Mouse (Mus musculus) hindbrain, embryonic 10.5 days (tissue): Measurements from ENCODE around the gene Scai. TPM values are rescaled to one million over a fixed set of nuclear protein-coding genes. Genes with fewer than 3 reads are reported as not detected.
"Not testable (repeated sequence)": the region's sequence is repeated elsewhere in the genome, so short reads cannot be mapped to it uniquely, and the experiment has no call there.

ENCODE experiments used
- DNase-seq: peaks from one replicate; pipeline ENCODE4 v3.0.0-alpha.2; 2017; ENCODE audit warnings: low spot score
- H3K27ac ChIP-seq: fragments of 300-500 bp; sonication (generic); 2 replicates; pipeline ENCODE4 v1.5.1; 2016; ENCODE audit warnings: mild to moderate bottlenecking, moderate library complexity
- H3K27me3 ChIP-seq: fragments of 300-500 bp; sonication (generic); 2 replicates; pipeline ENCODE4 v1.6.1; 2016; ENCODE audit warnings: mild to moderate bottlenecking; ENCODE audit not compliant: poor library complexity, insufficient read depth, severe bottlenecking
- H3K36me3 ChIP-seq: fragments of 300-500 bp; sonication (generic); 2 replicates; pipeline ENCODE4 v1.6.1; 2016; ENCODE audit warnings: mild to moderate bottlenecking, moderate library complexity
- H3K4me1 ChIP-seq: fragments of 300-500 bp; sonication (generic); replicated peaks from 2 replicates; pipeline ENCODE4 v1.6.1; 2016; ENCODE audit warnings: mild to moderate bottlenecking
- H3K4me3 ChIP-seq: fragments of 300-500 bp; sonication (generic); 2 replicates; pipeline ENCODE4 v1.5.1; 2016; ENCODE audit warnings: mild to moderate bottlenecking, moderate library complexity
- H3K9me3 ChIP-seq: fragments of 300-500 bp; sonication (generic); 2 replicates; pipeline ENCODE4 v1.6.1; 2016; ENCODE audit warnings: mild to moderate bottlenecking, moderate library complexity
- WGBS: fragments of 180-500 bp; shearing (Covaris S2); methylation state at CpG from one replicate; pipeline ENCODE4 v1.1.7; 2016; 5-methylcytosine and 5-hydroxymethylcytosine counted together
- polyA plus RNA-seq: library from polyadenylated mRNA; unstranded; fragments of >200 nt; fragmentation: Nextera tagmentation; extraction: Ambion mirVana; gene quantifications from 2 replicates; pipeline ENCODE4 v1.2.1, GENCODE M21; 2016

The Scai gene
- polyA plus RNA-seq, 1 experiment from 2014 or later, result 8.9 TPM

- Histone ChIP-seq H3K27me3 (no peaks in the 10 kb centered on the region), H3K36me3 (peaks cover 68% of the 10 kb centered on the region), H3K9me3 (no peaks in the 10 kb centered on the region), H3K4me3 (no peak overlapping the region), H3K4me1 (no peaks in the 10 kb centered on the region), H3K27ac (no peak overlapping the region)
- 91% methylated on average over 7 of the region's 7 CpGs for WGBS
- no peak for DNase-seq
These were observed 76.4 kb downstream of the Scai start for GRCm38 (mm10) chr2:39114093-39114492.

DNA sequence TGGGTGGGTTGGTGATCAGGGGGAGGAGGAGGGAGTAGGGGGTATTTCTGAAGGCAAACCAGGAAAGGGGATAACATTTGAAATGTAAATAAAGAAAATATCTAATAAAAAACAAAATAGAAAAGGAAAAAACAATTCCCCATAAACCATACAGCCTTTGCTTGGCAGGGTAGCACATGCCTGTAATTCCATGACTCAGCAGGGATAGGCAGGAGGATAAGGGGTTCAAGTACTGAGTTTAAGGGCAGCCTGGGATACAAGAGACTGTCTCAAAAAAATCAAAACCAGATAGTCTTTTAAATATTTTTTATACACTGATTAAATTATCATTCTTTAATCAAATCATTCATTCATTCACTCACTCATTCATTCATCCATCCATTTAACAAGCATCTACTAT is 80.0 kb downstream of the Scai start:
- Histone ChIP-seq H3K36me3 (peaks cover 63% of the 10 kb centered on the region), H3K27ac (no peak overlapping the region), H3K4me3 (no peak overlapping the region), H3K9me3 (no peaks in the 10 kb centered on the region), H3K27me3 (no peaks in the 10 kb centered on the region), H3K4me1 (no peaks in the 10 kb centered on the region)
- DNase-seq, result no peak

DNA sequence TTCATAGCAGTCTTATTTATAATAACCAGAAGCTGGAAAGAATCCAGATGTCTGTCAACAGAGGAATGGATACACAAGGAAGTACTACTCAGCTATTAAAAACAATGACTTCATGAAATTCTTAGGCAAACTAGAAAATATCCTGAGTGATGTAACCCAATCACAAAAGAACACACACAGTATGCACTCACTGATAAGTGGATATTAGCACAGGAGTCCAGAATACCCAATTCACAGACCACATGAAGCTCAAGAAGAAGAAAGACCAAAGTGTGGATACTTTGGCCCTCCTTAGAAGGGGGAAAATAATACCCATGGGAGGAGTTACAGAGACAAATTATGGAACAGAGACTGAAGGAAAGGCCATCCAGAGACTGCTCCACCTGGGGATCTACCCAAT is 80.8 kb downstream of the Scai start:
- peaks cover 65% of the 10 kb centered on the region for H3K36me3 ChIP-seq
- H3K27me3 ChIP-seq, H3K4me3 ChIP-seq, DNase-seq, H3K27ac ChIP-seq, H3K4me1 ChIP-seq, H3K9me3 ChIP-seq: not testable (repeated sequence)

- not testable (repeated sequence) for H3K27me3 ChIP-seq, H3K9me3 ChIP-seq, H3K27ac ChIP-seq, DNase-seq, H3K4me3 ChIP-seq, H3K4me1 ChIP-seq
- peaks cover 63% of the 10 kb centered on the region for H3K36me3 ChIP-seq
- WGBS, result 98% methylated on average over 1 of the region's 1 CpGs
These were observed 90.6 kb downstream of the Scai start for GRCm38 (mm10) chr2:39099951-39100350.

- Histone ChIP-seq H3K4me3 (no peak overlapping the region), H3K27me3 (no peaks in the 10 kb centered on the region)
- peak; percentile 3 for DNase-seq
These were observed 92.5 kb downstream of the Scai start for GRCm38 (mm10) chr2:39097993-39098392.

GRCm38 (mm10) chr2:39091966-39092365 is 98.6 kb downstream of the Scai start:
- Histone ChIP-seq H3K27ac (no peak overlapping the region), H3K4me1 (no peaks in the 10 kb centered on the region), H3K4me3 (no peak overlapping the region), H3K36me3 (peaks cover 64% of the 10 kb centered on the region), H3K27me3 (no peaks in the 10 kb centered on the region), H3K9me3 (no peaks in the 10 kb centered on the region)
- no peak for DNase-seq
- WGBS, result 92% methylated on average over 1 of the region's 1 CpGs

More at GRCm38 (mm10) chr2:39097993-39098392, 92.5 kb downstream of the Scai start:
- Histone ChIP-seq H3K27ac (no peak overlapping the region), H3K4me1 (no peaks in the 10 kb centered on the region), H3K36me3 (peaks cover 57% of the 10 kb centered on the region), H3K9me3 (no peaks in the 10 kb centered on the region)

DNA sequence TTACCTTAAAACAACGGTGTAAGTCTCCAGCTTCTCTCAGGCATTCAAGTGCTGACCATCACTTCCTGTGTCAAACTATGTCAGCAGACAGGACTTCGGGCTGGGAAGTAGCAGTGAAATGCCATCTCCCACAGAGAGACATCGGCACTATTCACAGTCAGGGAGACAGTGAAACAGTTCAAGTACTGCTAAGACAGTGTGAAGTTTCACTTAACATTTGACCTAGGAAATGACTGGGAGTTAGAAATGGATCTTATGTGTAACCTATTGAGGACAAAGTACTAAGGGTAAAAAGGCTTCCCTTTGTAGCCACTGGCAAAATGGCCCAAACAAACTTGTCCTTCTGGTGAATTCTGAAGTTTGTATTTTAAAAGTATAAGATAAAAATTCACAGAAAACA is 107.8 kb downstream of the Scai start:
- no peak overlapping the region for H3K27ac ChIP-seq
- no peaks in the 10 kb centered on the region for H3K9me3 ChIP-seq
- H3K4me1 ChIP-seq, result no peaks in the 10 kb centered on the region
- no peak for DNase-seq
- peaks cover 70% of the 10 kb centered on the region for H3K36me3 ChIP-seq
- H3K4me3 ChIP-seq, result no peak overlapping the region
- 83% methylated on average over 3 of the region's 3 CpGs for WGBS
- H3K27me3 ChIP-seq, result no peaks in the 10 kb centered on the region

DNA sequence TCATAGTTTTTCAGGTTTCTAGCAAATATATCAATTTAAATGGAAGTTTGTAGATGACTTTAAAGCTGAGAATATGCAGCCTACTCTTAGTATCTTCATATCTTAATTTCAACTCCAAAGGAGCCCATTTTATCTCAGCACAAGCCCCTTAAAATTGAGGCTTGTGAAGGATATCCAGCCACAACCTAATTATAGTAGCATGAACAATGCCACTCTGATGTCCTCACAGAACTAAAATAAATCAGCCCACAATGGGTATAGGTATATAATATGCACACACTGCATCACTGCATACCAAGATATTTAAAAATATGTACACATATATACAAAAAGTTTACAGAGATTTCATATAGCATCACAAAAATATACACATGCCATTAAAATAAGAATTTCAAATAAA is 119.9 kb downstream of the Scai start:
- H3K36me3 ChIP-seq, result 0 out of 2 replicates have a peak, but pooled peaks cover 4% of the 10 kb centered on the region
- H3K4me3 ChIP-seq, result no peak overlapping the region
- no peak for DNase-seq
- H3K4me1 ChIP-seq, result no peaks in the 10 kb centered on the region
- no peak overlapping the region for H3K27ac ChIP-seq
- H3K27me3 ChIP-seq, result no peaks in the 10 kb centered on the region
- H3K9me3 ChIP-seq, result no peaks in the 10 kb centered on the region

DNA sequence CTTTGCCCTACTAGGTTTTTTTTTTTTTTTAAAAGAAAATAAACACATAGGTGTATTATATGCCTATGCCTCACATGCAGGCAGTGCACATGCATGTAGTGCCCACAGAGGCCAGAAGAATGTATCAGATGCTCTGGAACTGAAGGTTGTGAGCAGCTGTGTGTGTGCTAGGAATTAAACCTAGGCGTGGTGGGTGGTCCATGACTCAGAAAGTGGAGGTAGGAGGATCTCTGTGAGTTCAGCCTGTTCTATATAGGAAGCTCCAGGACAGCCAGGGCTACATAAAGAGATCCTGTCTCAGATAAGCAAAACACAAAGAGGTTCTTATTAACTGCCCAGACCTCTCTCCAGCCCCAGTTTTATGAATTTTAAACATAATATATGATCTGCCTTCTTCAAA is 121.4 kb downstream of the Scai start:
- H3K4me3 ChIP-seq, result no peak overlapping the region
- H3K36me3 ChIP-seq, result no peaks in the 10 kb centered on the region
- H3K27me3 ChIP-seq, result no peaks in the 10 kb centered on the region
- no peaks in the 10 kb centered on the region for H3K9me3 ChIP-seq
- no peak for DNase-seq
- H3K27ac ChIP-seq, result no peak overlapping the region
- peaks cover 9% of the 10 kb centered on the region for H3K4me1 ChIP-seq
- WGBS, result 82% methylated on average over 1 of the region's 1 CpGs

DNA sequence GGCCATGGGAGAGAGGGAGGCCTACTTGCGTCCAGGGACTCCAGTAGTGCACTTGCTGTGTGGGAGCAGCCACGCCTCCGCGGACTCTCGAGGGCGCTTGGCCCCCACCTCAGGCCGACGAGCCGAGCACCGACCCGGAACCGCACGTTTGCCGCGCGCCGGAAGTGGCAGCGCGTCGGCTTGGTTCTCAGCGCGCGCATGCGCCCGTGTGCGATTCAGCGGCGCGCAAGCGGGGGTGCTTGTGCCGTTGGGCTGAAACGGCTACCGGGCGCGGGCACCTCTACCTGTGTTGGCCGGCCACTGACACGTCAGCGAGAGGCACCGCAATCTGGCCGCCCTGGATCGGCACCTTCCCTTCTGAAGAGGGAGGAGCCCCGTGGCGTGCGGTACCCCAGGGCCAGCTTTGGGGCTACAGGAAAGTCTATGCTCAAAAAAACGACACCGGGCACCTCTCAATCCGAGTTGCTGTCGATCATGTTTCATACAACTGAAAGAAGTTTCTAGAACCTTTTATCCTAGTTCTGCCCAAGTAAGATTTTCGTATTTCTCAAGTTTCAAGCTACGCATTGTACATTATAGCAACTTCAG is 125.0 kb downstream of the Scai start, which contains the start of gene Golga1:
Gene Golga1 (minus strand): TSS at position 142 of the 588 bp plus-strand sequence.
- Histone ChIP-seq H3K27me3 (no peaks in the 10 kb centered on the region), H3K36me3 (peaks cover 29% of the 10 kb centered on the region), H3K9me3 (no peaks in the 10 kb centered on the region), H3K4me1 (peaks cover 10% of the 10 kb centered on the region), H3K27ac (peak within 1 kb of the TSS; percentile 94), H3K4me3 (peak within 1 kb of the TSS; percentile 67)
- under 1% methylated on average over 50 of the region's 50 CpGs for WGBS
- peak; percentile 90 for DNase-seq

GRCm38 (mm10) chr2:39064687-39065399 is 125.7 kb downstream of the Scai start:
- DNase-seq, result no peak
- Histone ChIP-seq H3K27me3 (no peaks in the 10 kb centered on the region), H3K36me3 (peaks cover 35% of the 10 kb centered on the region), H3K4me3 (peak overlapping the region; percentile 67), H3K9me3 (no peaks in the 10 kb centered on the region), H3K4me1 (peaks cover 10% of the 10 kb centered on the region), H3K27ac (peak overlapping the region; percentile 94)
- WGBS, result 10% methylated on average over 22 of the region's 25 CpGs

GRCm38 (mm10) chr2:39048515-39048914 is 142.0 kb downstream of the Scai start:
- H3K4me3 ChIP-seq, result no peak overlapping the region
- WGBS, result 89% methylated on average over 1 of the region's 1 CpGs
- no peaks in the 10 kb centered on the region for H3K27me3 ChIP-seq
- H3K36me3 ChIP-seq, result peaks cover 97% of the 10 kb centered on the region
- no peak for DNase-seq
- H3K4me1 ChIP-seq, result no peaks in the 10 kb centered on the region
- no peak overlapping the region for H3K27ac ChIP-seq
- H3K9me3 ChIP-seq, result no peaks in the 10 kb centered on the region

DNA sequence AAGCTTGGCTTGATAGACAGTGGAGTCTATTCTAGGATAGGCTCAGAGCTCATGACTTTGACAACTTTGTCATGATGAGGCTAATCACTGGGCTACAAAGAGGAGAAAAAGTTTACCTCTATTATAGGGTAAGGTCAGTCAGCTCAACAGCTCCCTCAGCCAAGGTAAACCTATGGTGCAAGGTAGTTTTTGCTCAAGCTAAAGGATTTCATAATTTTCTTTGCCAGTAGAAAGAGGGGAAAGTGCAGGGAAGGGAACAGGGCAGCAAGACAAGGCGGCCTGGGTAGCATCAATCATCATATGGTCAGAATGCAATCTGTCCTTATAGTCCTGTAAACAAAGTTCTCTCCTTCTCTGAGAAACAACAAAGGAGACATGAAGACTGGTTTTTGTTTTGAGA is 150.3 kb downstream of the Scai start:
- WGBS, result 98% methylated on average over 1 of the region's 1 CpGs
- DNase-seq, result no peak
- Histone ChIP-seq H3K4me3 (no peak overlapping the region), H3K36me3 (peaks cover 89% of the 10 kb centered on the region), H3K4me1 (no peaks in the 10 kb centered on the region), H3K27me3 (no peaks in the 10 kb centered on the region), H3K9me3 (no peaks in the 10 kb centered on the region), H3K27ac (no peak overlapping the region)
